In the genomic region with DNA sequence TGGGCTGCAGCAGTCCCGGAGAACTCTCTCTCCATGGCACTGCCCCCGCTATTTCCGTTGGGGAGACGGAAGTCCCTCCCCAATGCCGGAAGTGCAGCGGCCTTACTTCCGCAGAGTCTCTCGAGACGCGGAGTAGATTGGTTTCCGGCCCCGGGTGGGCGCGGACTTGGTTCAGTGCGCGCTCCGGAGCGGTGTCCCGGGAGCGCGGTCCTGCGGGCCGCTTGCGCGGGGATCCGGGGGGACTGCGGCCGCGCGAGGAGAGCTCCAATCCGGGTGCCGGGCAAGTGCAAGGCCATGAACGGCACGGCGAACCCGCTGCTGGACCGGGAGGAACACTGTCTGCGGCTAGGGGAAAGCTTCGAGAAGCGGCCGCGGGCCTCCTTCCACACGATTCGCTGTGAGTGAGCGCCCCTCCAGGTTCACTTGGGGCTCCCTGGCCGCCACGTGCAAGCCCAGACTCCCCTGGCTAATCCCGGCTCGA, we compare ENCODE assay signal across 8 mouse cellular contexts. TPM values are rescaled to one million over a fixed set of nuclear protein-coding genes. Genes with fewer than 3 reads are reported as not detected.
DNase-seq lines count a peak whose midpoint lies in the region; ATAC-seq and TF ChIP-seq lines count a peak whose summit lies in the region.

TSS of gene Mettl6 (minus strand) at position 66 of the 481 bp plus-strand sequence.

- H3K4me2 ChIP-seq in hindbrain, postnatal 0 days (ENCODE audit: low read depth, low read length), result peak within 1 kb of the TSS; percentile 79

- TF ChIP-seq CTCF in gastrocnemius, adult 2 months (IDR thresholded peaks at IDR 0.05), result no peak
- no peak for TF ChIP-seq CTCF in hindbrain, postnatal 0 days (IDR thresholded peaks at IDR 0.05; ENCODE audit: low read depth)
- TF ChIP-seq CTCF in left cerebral cortex, adult 2 months (IDR thresholded peaks at IDR 0.05), result no peak

- peak within 1 kb of the TSS; percentile 86 for H3K9ac ChIP-seq in hindbrain, postnatal 0 days (replicated peaks; ENCODE audit: low read length)

- H3K4me3 ChIP-seq in gastrocnemius, adult 2 months, result peak within 1 kb of the TSS; percentile 99
- peak within 1 kb of the TSS; percentile 91 for H3K4me3 ChIP-seq in hindbrain, postnatal 0 days (ENCODE audit: low read length)
- peak within 1 kb of the TSS; percentile 97 for H3K4me3 ChIP-seq in left cerebral cortex, adult 2 months

- H3K36me3 ChIP-seq in hindbrain, postnatal 0 days (ENCODE audit: insufficient read depth, low read length), result peaks cover 14% of the 10 kb centered on the region; the same call in 1 of the 2 replicates

- WGBS in hindbrain, postnatal 0 days, result 0% methylated on average over 49 of the region's 49 CpGs

- peak; percentile 97 for ATAC-seq in hindbrain, postnatal 0 days
- ATAC-seq in megakaryocyte, adult 5-6 weeks (ENCODE audit: poor library complexity, severe bottlenecking), result peak; percentile 95

- intact Hi-C loops in gastrocnemius, adult 2 months (cut with DNase I), result loop anchor here (10.0 kb wide), 2 partner anchors 240 to 590 kb away; partner anchors contain the start of genes Bap1, Dph3, Oxnad1 and Phf7
- intact Hi-C loops in left cerebral cortex, adult 2 months (cut with DNase I), result loop anchor here (10.0 kb wide), 1 partner anchor 590 kb away; the partner anchor contains the start of genes Dph3 and Oxnad1

- peaks cover 19% of the 10 kb centered on the region for H3K4me1 ChIP-seq in hindbrain, postnatal 0 days (ENCODE audit: insufficient read depth, low read length)

- no peaks in the 10 kb centered on the region for H3K27me3 ChIP-seq in hindbrain, postnatal 0 days (ENCODE audit: insufficient read depth, low read length)

- no peaks in the 10 kb centered on the region for H3K9me3 ChIP-seq in hindbrain, postnatal 0 days (ENCODE audit: low read length)

- peak within 1 kb of the TSS; percentile 92 for H3K27ac ChIP-seq in gastrocnemius, adult 2 months
- H3K27ac ChIP-seq in hindbrain, postnatal 0 days, result peak within 1 kb of the TSS; percentile 87
- H3K27ac ChIP-seq in left cerebral cortex, adult 2 months, result peak within 1 kb of the TSS; percentile 88

- peak; percentile 62 for DNase-seq in WW6 (ENCODE audit: low read depth, low spot score)
- peak; percentile 75 to 83 for DNase-seq in cerebellum, postnatal 4 days (ENCODE audit: low spot score in 2 of 2)
- peak; percentile 94 for DNase-seq in gastrocnemius, adult 2 months
- DNase-seq in hindbrain, postnatal 0 days (ENCODE audit: low spot score), result peak; percentile 96
- DNase-seq in left cerebral cortex, adult 2 months (ENCODE audit: extremely low spot score in 1 of 2, low spot score in 2 of 2), result peak; percentile 89 to 91
- DNase-seq in right cerebral cortex, adult 2 months (ENCODE audit: low spot score in 2 of 2), result peak; percentile 90 to 92
- peak; percentile 91 for DNase-seq in urinary bladder, postnatal 14 days (ENCODE audit: low spot score)

RNA-seq across cellular contexts. Expression of gene Mettl6, which starts in this region (rescaled TPM):
- 1 to 10 TPM; 9.5 to 9.8 TPM for total RNA-seq in gastrocnemius, adult 2 months (2021)
- total RNA-seq in hindbrain, postnatal 0 days (2014; rRNA removed), result 14.8 and 14.9 TPM in 2 replicates
- 32.7 and 36.8 TPM in 2 replicates for polyA plus RNA-seq in hindbrain, postnatal 0 days (2015; fragmentation: Nextera tagmentation; extraction: Ambion mirVana)
- total RNA-seq in left cerebral cortex, adult 2 months (2021), result 10 to 100 TPM; 32.7 to 35.6 TPM
- total RNA-seq in megakaryocyte, adult 5-6 weeks (2015), result 11.2 and 17.8 TPM in 2 replicates
- 51.6 and 53.3 TPM in 2 replicates for total RNA-seq in megakaryocyte, adult 5-6 weeks (2017)

Comparison
In these comparisons a context has a peak if more than half of its experiments do, and no peak if none do; other contexts are left out.
1. Peak in every context shown above with its lines: DNase-seq, ATAC-seq, H3K4me3 ChIP-seq and H3K27ac ChIP-seq.